Mouse (Mus musculus): ENCODE measurements around the gene Pla2g1b.

The Pla2g1b gene

GRCm38 (mm10) chr5:115444130-115444529 is 21.9 kb upstream of the Pla2g1b start:
- no peak for DNase-seq (ENCODE audit: low read depth, low spot score)

GRCm38 (mm10) chr5:115447108-115447507 is 19.0 kb upstream of the Pla2g1b start:
- DNase-seq (ENCODE audit: low read depth, low spot score): no peak

GRCm38 (mm10) chr5:115449247-115449646 is 16.8 kb upstream of the Pla2g1b start:
- no peak for DNase-seq (ENCODE audit: low read depth, low spot score)

- no peak for DNase-seq (ENCODE audit: low read depth, low spot score)
These were observed 15.4 kb upstream of the Pla2g1b start for GRCm38 (mm10) chr5:115450410-115451317.

- no peak for DNase-seq (ENCODE audit: low read depth, low spot score)
These were observed 11.5 kb upstream of the Pla2g1b start for GRCm38 (mm10) chr5:115454422-115455090.

- no peak for DNase-seq (ENCODE audit: low read depth, low spot score)
These were observed 10.2 kb upstream of the Pla2g1b start for GRCm38 (mm10) chr5:115455838-115456237.

GRCm38 (mm10) chr5:115458918-115459317 is 7.1 kb upstream of the Pla2g1b start:
- no peak for DNase-seq (ENCODE audit: low read depth, low spot score)

GRCm38 (mm10) chr5:115464408-115465115 is 1.5 kb upstream of the Pla2g1b start:
- DNase-seq (ENCODE audit: low read depth, low spot score): no peak

GRCm38 (mm10) chr5:115469791-115470190 is 3.7 kb downstream of the Pla2g1b start:
- no peak for DNase-seq (ENCODE audit: low read depth, low spot score)

GRCm38 (mm10) chr5:115470766-115471531 is 4.9 kb downstream of the Pla2g1b start:
- DNase-seq (ENCODE audit: low read depth, low spot score): peak; percentile 78

- DNase-seq (ENCODE audit: low read depth, low spot score): peak; percentile 33
These were observed 7.1 kb downstream of the Pla2g1b start for GRCm38 (mm10) chr5:115473191-115473590.

- DNase-seq (ENCODE audit: low read depth, low spot score): peak; percentile 72
These were observed 8.2 kb downstream of the Pla2g1b start for GRCm38 (mm10) chr5:115474174-115474828.

- peak; percentile 72 for DNase-seq (ENCODE audit: low read depth, low spot score)
These were observed 9.5 kb downstream of the Pla2g1b start for GRCm38 (mm10) chr5:115475337-115476106.

GRCm38 (mm10) chr5:115476107-115476727 is 10.2 kb downstream of the Pla2g1b start:
- no peak for DNase-seq (ENCODE audit: low read depth, low spot score)

GRCm38 (mm10) chr5:115479561-115479960 is 13.5 kb downstream of the Pla2g1b start:
- no peak for DNase-seq (ENCODE audit: low read depth, low spot score)

- DNase-seq (ENCODE audit: low read depth, low spot score): no peak
These were observed 14.0 kb downstream of the Pla2g1b start for GRCm38 (mm10) chr5:115480101-115480500.

GRCm38 (mm10) chr5:115482390-115483265 is 16.6 kb downstream of the Pla2g1b start:
- no peak for DNase-seq (ENCODE audit: low read depth, low spot score)

- no peak for DNase-seq (ENCODE audit: low read depth, low spot score)
These were observed 17.3 kb downstream of the Pla2g1b start for GRCm38 (mm10) chr5:115483385-115483784.

All from CD4-positive, CD25-positive, alpha-beta regulatory T cell, adult 2 months (primary cell).